Mouse (Mus musculus) adrenal gland, postnatal 0 days (tissue): Measurements from ENCODE around the gene Smok3a. TPM values are rescaled to one million over a fixed set of nuclear protein-coding genes. Genes with fewer than 3 reads are reported as not detected.

Source experiments
- polyA plus RNA-seq: library from polyadenylated mRNA; unstranded; fragments of >200 nt; fragmentation: Nextera tagmentation; extraction: Ambion mirVana; gene quantifications from 2 replicates; pipeline ENCODE4 v1.2.1, GENCODE M21; 2015

Gene Smok3a
- polyA plus RNA-seq, result not detected in 2 replicates

DNA sequence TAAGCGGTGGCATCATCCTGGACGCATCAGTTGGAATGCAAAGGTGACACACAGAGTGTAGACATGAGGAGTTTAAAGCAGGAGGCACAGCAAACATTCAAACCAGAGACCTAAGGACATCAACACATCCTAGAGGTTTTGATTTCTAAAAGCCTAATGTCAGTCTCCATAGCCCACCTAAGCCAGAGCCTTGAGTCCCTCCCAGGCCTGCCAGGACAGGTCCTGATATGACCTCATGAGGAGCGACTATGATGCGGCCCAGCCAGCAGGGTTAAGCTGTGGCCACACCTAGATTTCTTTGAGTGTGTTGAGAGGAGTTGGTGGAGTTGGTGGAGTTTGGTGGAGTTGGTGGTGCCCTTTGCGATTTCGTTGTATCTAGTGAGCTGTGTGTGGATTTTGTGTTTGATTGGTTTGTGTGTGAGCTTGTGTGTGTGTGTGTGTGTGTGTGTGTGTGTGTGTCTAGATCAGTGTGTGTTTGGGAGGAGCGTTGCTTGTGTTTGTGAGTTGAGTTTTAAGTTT, at the start of gene Smok3a, which contains the start of gene Smok3b:
TSS of gene Smok3a (plus strand) at position 301 of the 519 bp plus-strand sequence.
TSS of gene Smok3b (plus strand) at position 469 of the 519 bp plus-strand sequence.

DNA sequence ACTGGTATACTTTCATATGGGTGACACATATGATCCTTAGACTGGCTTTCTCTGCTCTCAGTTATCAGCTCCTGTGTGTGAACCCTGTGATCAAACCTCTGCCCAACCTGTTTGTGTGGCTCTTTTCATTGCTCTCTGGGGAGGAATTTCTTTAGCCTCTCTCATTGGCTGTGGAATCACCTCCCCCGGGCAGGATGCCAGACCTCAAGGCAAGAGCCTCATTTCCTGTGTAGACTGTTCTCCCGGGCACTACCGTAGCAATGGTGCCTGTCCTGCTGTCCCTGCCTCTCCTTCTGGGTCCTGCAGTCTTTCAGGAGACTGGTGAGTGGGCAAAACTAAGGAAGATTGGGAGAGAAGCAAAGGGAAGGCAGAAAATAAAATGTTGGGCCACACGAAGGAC, 39.8 kb upstream of the Smok3a start, which contains the start of gene Azgp1:
TSS of gene Azgp1 (plus strand) at position 221 of the 400 bp plus-strand sequence.

DNA sequence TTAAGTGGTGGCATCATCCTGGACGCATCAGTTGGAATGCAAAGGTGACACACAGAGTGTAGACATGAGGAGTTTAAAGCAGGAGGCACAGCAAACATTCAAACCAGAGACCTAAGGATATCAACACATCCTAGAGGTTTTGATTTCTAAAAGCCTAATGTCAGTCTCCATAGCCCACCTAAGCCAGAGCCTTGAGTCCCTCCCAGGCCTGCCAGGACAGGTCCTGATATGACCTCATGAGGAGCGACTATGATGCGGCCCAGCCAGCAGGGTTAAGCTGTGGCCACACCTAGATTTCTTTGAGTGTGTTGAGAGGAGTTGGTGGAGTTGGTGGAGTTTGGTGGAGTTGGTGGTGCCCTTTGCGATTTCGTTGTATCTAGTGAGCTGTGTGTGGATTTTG, 31.8 kb downstream of the Smok3a start, which contains the start of gene Smok3c:
TSS of gene Smok3c (plus strand) at position 301 of the 400 bp plus-strand sequence.

Other genes starting within 250 kb of the Smok3a start
- gene Ppp1r35, start 242.4 kb upstream of the Smok3a start, polyA plus RNA-seq, result 46.4 and 54.3 TPM in 2 replicates
- gene Mepce, start 233.6 kb upstream of the Smok3a start, polyA plus RNA-seq, result 14.9 and 16.9 TPM in 2 replicates
- gene Zcwpw1, start 233.5 kb upstream of the Smok3a start, polyA plus RNA-seq, result 6.2 and 7.8 TPM in 2 replicates
- gene Pilra, start 185.0 kb upstream of the Smok3a start, polyA plus RNA-seq, result 2.0 and 2.2 TPM in 2 replicates
- 2.3 and 3.0 TPM in 2 replicates for gene Pilrb1, start 163.2 kb upstream of the Smok3a start, polyA plus RNA-seq
- gene Pilrb2, start 149.4 kb upstream of the Smok3a start, polyA plus RNA-seq, result 1.9 and 2.5 TPM in 2 replicates
- 2.0 and 2.4 TPM in 2 replicates for gene Cyp3a13, start 99.6 kb upstream of the Smok3a start, polyA plus RNA-seq
- 2.4 and 2.7 TPM in 2 replicates for gene Gjc3, start 58.2 kb upstream of the Smok3a start, polyA plus RNA-seq
- gene Azgp1, start 39.7 kb upstream of the Smok3a start, polyA plus RNA-seq, result 17.9 and 28.3 TPM in 2 replicates
- gene Smok3b, start 168 bp downstream of the Smok3a start, polyA plus RNA-seq, result not detected in 2 replicates
- gene Smok3c, start 31.9 kb downstream of the Smok3a start, polyA plus RNA-seq, result not detected in 2 replicates
- 8.4 and 10.3 TPM in 2 replicates for gene Zkscan1, start 63.8 kb downstream of the Smok3a start, polyA plus RNA-seq
- 27.5 and 28.0 TPM in 2 replicates for gene Zscan21, start 95.6 kb downstream of the Smok3a start, polyA plus RNA-seq
- gene Zfp113, start 134.5 kb downstream of the Smok3a start, polyA plus RNA-seq, result 9.4 and 12.4 TPM in 2 replicates
- 198 and 240 TPM in 2 replicates for gene Cops6, start 139.8 kb downstream of the Smok3a start, polyA plus RNA-seq
- gene Ap4m1, start 150.7 kb downstream of the Smok3a start, polyA plus RNA-seq, result 9.8 and 16.1 TPM in 2 replicates
- gene Mcm7, start 151.2 kb downstream of the Smok3a start, polyA plus RNA-seq, result 55.5 and 71.3 TPM in 2 replicates
- gene Taf6, start 166.2 kb downstream of the Smok3a start, polyA plus RNA-seq, result 35.0 and 47.4 TPM in 2 replicates
- gene Cnpy4, start 166.2 kb downstream of the Smok3a start, polyA plus RNA-seq, result 36.8 and 39.6 TPM in 2 replicates
- gene Mblac1, start 173.1 kb downstream of the Smok3a start, polyA plus RNA-seq, result 6.1 and 7.2 TPM in 2 replicates
- gene Nxpe5, start 204.6 kb downstream of the Smok3a start, polyA plus RNA-seq, result 0.22 and 0.44 TPM in 2 replicates
- gene Lamtor4, start 234.2 kb downstream of the Smok3a start, polyA plus RNA-seq, result 145 and 181 TPM in 2 replicates
- gene BC037034, start 242.8 kb downstream of the Smok3a start, polyA plus RNA-seq, result 5.3 and 6.4 TPM in 2 replicates